Mouse (Mus musculus) CH12.LX (cell line): ENCODE measurements around the gene BC067074. TPM values are rescaled to one million over a fixed set of nuclear protein-coding genes. Genes with fewer than 3 reads are reported as not detected.

ENCODE experiments used
- DNase-seq: peaks from one replicate; pipeline ENCODE4 v3.0.0-alpha.2; 2013; ENCODE audit errors: extremely low read depth
- H3K27ac ChIP-seq: 2 replicates; pipeline ENCODE4 v1.5.1; 2012; ENCODE audit warnings: low read depth, mild to moderate bottlenecking, control low read depth, moderate library complexity; ENCODE audit not compliant: insufficient read depth
- H3K27me3 ChIP-seq: replicated peaks from 2 replicates; pipeline ENCODE3; 2012; ENCODE audit warnings: inconsistent platforms
- H3K36me3 ChIP-seq, 2 experiments: replicated peaks in 1 of 2; 2 replicates each; pipeline versions ENCODE3 to v1.6.1; 2012; ENCODE audit warnings: inconsistent platforms in 1 of 2, low read length in 1 of 2, mild to moderate bottlenecking in 1 of 2, mixed read lengths in 1 of 2, moderate library complexity in 1 of 2; ENCODE audit not compliant: control insufficient read depth in 1 of 2, insufficient read depth in 1 of 2
- H3K4me1 ChIP-seq, 2 experiments: 2 replicates each; pipeline ENCODE4 v1.6.1; 2012; ENCODE audit warnings: inconsistent platforms in 1 of 2, moderate library complexity in 1 of 2; ENCODE audit not compliant: insufficient read depth in 2 of 2, control insufficient read depth in 1 of 2
- H3K4me2 ChIP-seq: 2 replicates; pipeline ENCODE4 v1.6.1; 2012; ENCODE audit warnings: low read depth, mild to moderate bottlenecking, control low read depth; ENCODE audit not compliant: poor library complexity, insufficient read depth, severe bottlenecking
- H3K4me3 ChIP-seq, 3 experiments: fragments of 150-350 bp in 1 of 3; sonication (generic) in 1 of 3; replicated peaks in 1 of 3; 2 replicates each; pipeline versions ENCODE3 to v1.5.1; 2011 to 2012; ENCODE audit warnings: low read depth in 2 of 3, low read length in 2 of 3, mild to moderate bottlenecking in 2 of 3, moderate library complexity in 2 of 3, control low read depth in 1 of 3, improper control_type of control experiment in 1 of 3, inconsistent platforms in 1 of 3, mixed read lengths in 1 of 3; ENCODE audit not compliant: poor library complexity in 1 of 3
- H3K79me2 ChIP-seq: replicated peaks from 2 replicates; pipeline ENCODE4 v1.6.1; 2012; ENCODE audit warnings: mild to moderate bottlenecking, moderate library complexity; ENCODE audit not compliant: control insufficient read depth, poor library complexity, insufficient read depth, severe bottlenecking; ENCODE audit errors: extremely low read depth
- H3K9ac ChIP-seq: 2 replicates; pipeline ENCODE4 v1.6.1; 2012; ENCODE audit warnings: low read depth, mild to moderate bottlenecking, control low read depth, moderate library complexity; ENCODE audit not compliant: insufficient read depth
- H3K9me3 ChIP-seq: replicated peaks from 2 replicates; pipeline ENCODE3; 2012; ENCODE audit warnings: low read length, inconsistent platforms, mixed read lengths
- CHD2 ChIP-seq: IDR thresholded peaks from 2 replicates; pipeline ENCODE4 v1.6.1; 2011; ENCODE audit warnings: low read length, improper control_type of control experiment
- EP300 ChIP-seq: IDR thresholded peaks from 2 replicates; pipeline ENCODE4 v1.6.1; 2011; ENCODE audit warnings: low read length, improper control_type of control experiment
- ETS1 ChIP-seq: conservative IDR thresholded peaks from 2 replicates; pipeline ENCODE4 v1.6.1; 2012; ENCODE audit warnings: low read depth, mild to moderate bottlenecking, inconsistent platforms, low read length, improper control_type of control experiment, moderate library complexity
- IRF4 ChIP-seq: IDR thresholded peaks from 2 replicates; pipeline ENCODE4 v1.6.1; 2014; ENCODE audit warnings: low read depth, mild to moderate bottlenecking, inconsistent platforms, low read length, improper control_type of control experiment
- JUN ChIP-seq: IDR thresholded peaks from 2 replicates; pipeline ENCODE4 v1.6.1; 2011; ENCODE audit warnings: low read depth, mild to moderate bottlenecking, low read length, improper control_type of control experiment, moderate library complexity; ENCODE audit not compliant: insufficient read depth
- KAT2A ChIP-seq: IDR thresholded peaks from 2 replicates; pipeline ENCODE4 v1.6.1; 2012; ENCODE audit warnings: low read length, improper control_type of control experiment, inconsistent platforms; ENCODE audit not compliant: insufficient replicate concordance
- MAFK ChIP-seq: IDR thresholded peaks from 2 replicates; pipeline ENCODE4 v1.6.1; 2011; ENCODE audit warnings: low read length, improper control_type of control experiment; ENCODE audit not compliant: insufficient replicate concordance
- MYC ChIP-seq: IDR thresholded peaks from 2 replicates; pipeline ENCODE4 v1.6.1; 2011; ENCODE audit warnings: low read depth, mild to moderate bottlenecking, improper control_type of control experiment, low read length
- POLR2AphosphoS2 ChIP-seq: IDR thresholded peaks from 2 replicates; pipeline ENCODE4 v1.6.1; 2011; ENCODE audit warnings: low read depth, low read length, improper control_type of control experiment
- RAD21 ChIP-seq: IDR thresholded peaks from 2 replicates; pipeline ENCODE4 v1.6.1; 2011; ENCODE audit warnings: low read depth, mild to moderate bottlenecking, low read length, improper control_type of control experiment, moderate library complexity
- RCOR1 ChIP-seq: conservative IDR thresholded peaks from 2 replicates; pipeline ENCODE4 v1.6.1; 2012; ENCODE audit warnings: low read depth, mild to moderate bottlenecking, inconsistent platforms, low read length, improper control_type of control experiment
- SIN3A ChIP-seq: IDR thresholded peaks from 2 replicates; pipeline ENCODE4 v1.6.1; 2012; ENCODE audit warnings: low read length, improper control_type of control experiment, inconsistent platforms
- ZC3H11A ChIP-seq: IDR thresholded peaks from 2 replicates; pipeline ENCODE4 v1.6.1; 2012; ENCODE audit warnings: low read depth, mild to moderate bottlenecking, inconsistent platforms, low read length, improper control_type of control experiment
- ZKSCAN1 ChIP-seq: IDR thresholded peaks from 2 replicates; pipeline ENCODE4 v1.6.1; 2012; ENCODE audit warnings: low read depth, inconsistent platforms, low read length, improper control_type of control experiment, borderline replicate concordance
- ZNF384 ChIP-seq: IDR thresholded peaks from 2 replicates; pipeline ENCODE4 v1.6.1; 2012; ENCODE audit warnings: low read depth, low read length, improper control_type of control experiment, inconsistent platforms
- dilution Hi-C: fragments of 300-500 bp; cut with MboI; formaldehyde crosslinking; loops from 2 replicates; pipeline ENCODE4 v1.14.3; 2020; ENCODE audit warnings: low sequenced_read_pairs; ENCODE audit not compliant: extremely low pct_unique_long_range_greater_than_20kb, extremely low pct_ligation_motif_present
- in situ Hi-C: fragments of 300-500 bp; cut with MboI; formaldehyde crosslinking; loops from 3 replicates; pipeline ENCODE4 v1.14.3; 2019; ENCODE audit warnings: low sequenced_read_pairs, low pct_ligation_motif_present, low pct_unique_long_range_greater_than_20kb, mixed read lengths
- polyA plus RNA-seq: library from polyadenylated mRNA; unstranded; fragments of >175 nt; gene quantifications from 2 replicates; pipeline ENCODE4 v1.2.1, GENCODE M21; 2012; ENCODE audit warnings: low read depth; ENCODE audit not compliant: insufficient read length
- total RNA-seq, 2 experiments: library from RNA; depleted of rRNA; stranded (reverse); fragments of 300-350 nt in 1 of 2; fragments of >200 nt in 1 of 2; gene quantifications; 2 replicates each; pipeline ENCODE4 v1.2.3; 2012 to 2014

BC067074 gene
- total and polyA plus RNA-seq, 3 experiments, result 0.93 TPM; not detected in 2

DNA sequence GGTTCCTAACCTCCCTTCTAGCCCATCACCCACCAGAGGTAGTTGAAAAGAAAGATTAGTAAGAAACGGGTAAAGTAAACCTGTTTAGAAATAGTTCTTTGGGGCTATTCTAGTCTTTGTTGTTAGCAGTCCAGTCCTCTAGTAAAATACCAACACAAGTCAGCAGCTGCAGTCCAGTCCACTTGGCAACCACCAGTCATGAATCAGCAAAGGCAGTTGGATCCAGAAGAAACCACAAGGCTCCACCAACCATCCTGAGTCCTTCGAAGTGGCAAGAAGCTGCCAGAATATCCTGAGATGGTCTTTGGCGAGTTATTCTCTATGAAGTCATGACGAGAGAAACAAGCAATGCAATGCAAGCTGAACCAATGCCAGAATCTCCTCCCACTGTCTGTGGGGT is 124.0 kb downstream of the BC067074 start:
- Histone ChIP-seq H3K27ac (no peak overlapping the region), H3K9ac (no peak overlapping the region), H3K4me2 (no peak overlapping the region), H3K27me3 (no peaks in the 10 kb centered on the region), H3K4me3 (no peak overlapping the region), H3K36me3 (no peaks in the 10 kb centered on the region), H3K79me2 (no peaks in the 10 kb centered on the region), H3K9me3 (no peaks in the 10 kb centered on the region), H3K4me1 (peaks cover 0 to 13% of the 10 kb centered on the region in 2 experiments; a peak in 2 of 4 replicates)
- no peak for TF ChIP-seq ZC3H11A
- TF ChIP-seq KAT2A, result no peak
- TF ChIP-seq SIN3A, result no peak
- dilution Hi-C loops, result no loop called here
- in situ Hi-C loops, result no loop called here
- no peak for DNase-seq

DNA sequence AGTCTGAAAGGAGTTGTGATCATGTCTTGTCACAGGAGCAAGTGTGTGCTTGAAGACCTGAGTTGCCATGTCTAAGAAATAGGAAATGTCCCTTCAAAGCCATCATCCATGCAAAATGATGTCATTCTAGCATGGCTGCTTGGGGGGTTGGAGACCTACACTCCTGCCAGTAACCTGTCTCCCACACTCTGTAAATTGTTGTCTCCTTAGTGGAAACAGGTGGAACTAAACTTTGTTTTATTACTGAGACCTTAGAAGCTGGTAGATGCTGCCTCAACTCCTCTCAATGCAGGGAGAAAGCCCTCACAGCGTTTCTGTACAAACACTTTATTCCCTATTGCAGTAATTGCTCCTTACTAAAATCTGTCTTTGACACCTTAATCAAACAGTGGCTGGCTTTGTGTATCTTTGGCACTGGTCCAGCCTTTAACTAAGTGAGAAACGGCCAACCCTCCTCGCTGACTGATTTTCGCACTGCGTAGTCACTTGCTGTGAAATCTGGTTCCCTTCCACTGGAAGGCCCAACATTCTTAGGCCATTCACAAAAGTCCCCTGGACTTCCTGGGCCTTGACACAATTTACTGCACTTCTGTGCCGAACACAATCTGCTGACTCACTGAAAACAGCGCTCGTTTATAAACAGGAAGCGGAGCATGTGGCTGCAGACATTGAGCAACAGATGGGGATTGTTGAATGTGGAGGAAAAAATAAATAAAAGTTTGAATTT is 125.0 kb downstream of the BC067074 start:
- DNase-seq, result no peak
- Histone ChIP-seq H3K9ac (no peak overlapping the region), H3K4me3 (no peak overlapping the region), H3K4me1 (peaks cover 0 to 13% of the 10 kb centered on the region in 2 experiments; a peak in 2 of 4 replicates), H3K4me2 (no peak overlapping the region), H3K9me3 (no peaks in the 10 kb centered on the region), H3K79me2 (no peaks in the 10 kb centered on the region), H3K36me3 (no peaks in the 10 kb centered on the region), H3K27ac (no peak overlapping the region), H3K27me3 (no peaks in the 10 kb centered on the region)
- in situ Hi-C loops, result no loop called here
- dilution Hi-C loops, result no loop called here
- peak; percentile 47; the same call in 1 of the 2 replicates for TF ChIP-seq MAFK
- no peak for TF ChIP-seq RCOR1
- TF ChIP-seq ETS1, result no peak
- no peak for TF ChIP-seq ZKSCAN1
- no peak for TF ChIP-seq IRF4

DNA sequence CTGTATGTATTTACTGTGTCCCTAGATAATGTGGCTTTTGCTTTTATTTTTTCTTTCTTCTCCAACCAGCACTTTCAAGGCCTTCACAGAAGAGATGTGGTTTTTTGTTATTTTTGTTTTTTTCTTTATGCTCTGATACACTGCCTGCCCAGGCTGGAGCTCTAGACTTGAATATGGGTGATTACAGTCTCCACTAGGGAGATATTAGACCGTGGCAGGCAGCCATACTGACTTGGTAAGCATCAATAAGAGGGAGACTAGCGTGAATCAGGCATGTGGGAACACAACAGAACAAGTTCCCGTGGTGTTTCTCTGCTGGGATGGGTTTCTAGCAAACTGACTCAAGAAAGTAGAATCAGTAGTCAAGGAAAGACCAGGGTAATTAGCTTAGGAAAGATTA is 125.7 kb downstream of the BC067074 start:
- dilution Hi-C loops (no loop called here), in situ Hi-C loops (no loop called here)
- Histone ChIP-seq H3K27ac (no peak overlapping the region), H3K4me2 (no peak overlapping the region), H3K4me1 (peaks cover 0 to 16% of the 10 kb centered on the region in 2 experiments; a peak in 2 of 4 replicates), H3K9ac (no peak overlapping the region), H3K27me3 (no peaks in the 10 kb centered on the region), H3K36me3 (no peaks in the 10 kb centered on the region), H3K79me2 (no peaks in the 10 kb centered on the region), H3K9me3 (no peaks in the 10 kb centered on the region), H3K4me3 (no peak overlapping the region)
- DNase-seq, result no peak
- no peak for TF ChIP-seq POLR2AphosphoS2
- TF ChIP-seq ZNF384, result no peak
- no peak for TF ChIP-seq RAD21
- no peak for TF ChIP-seq CHD2
- no peak for TF ChIP-seq JUN
- no peak for TF ChIP-seq MYC
- no peak for TF ChIP-seq EP300
